Comparison of ENCODE assay signal across 23 mouse cellular contexts in the genomic region with DNA sequence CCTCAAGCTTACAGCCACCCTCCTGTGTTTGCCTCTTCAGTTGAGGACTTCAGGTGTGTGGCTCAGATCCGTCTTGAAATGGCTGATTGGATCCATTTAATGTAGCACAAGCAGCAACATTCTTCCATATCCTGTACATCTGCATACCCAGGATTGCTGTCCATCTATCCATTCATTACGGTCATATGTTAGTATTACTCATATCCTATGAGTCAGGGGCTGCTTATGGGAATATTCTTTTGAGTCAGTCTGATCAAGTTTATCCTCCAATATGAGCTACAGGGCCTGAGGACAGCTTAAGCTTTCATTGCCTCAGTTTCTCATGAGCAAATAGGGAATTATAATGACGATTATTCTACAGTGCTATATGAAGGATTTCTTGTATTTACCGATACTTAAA.
DNase-seq lines count a peak whose midpoint lies in the region; ATAC-seq and TF ChIP-seq lines count a peak whose summit lies in the region.
"Had no signal": no experiment of that assay in that cellular context is flagged by ENCODE, and none has a peak within 500 bp of the region (broad histone marks: within the 10 kb centered on the region; RNA-seq: fewer than 3 reads in every experiment).

No protein-coding gene starts in this region.

- H3K9ac ChIP-seq in heart, embryonic 12.5 days, result no peak overlapping the region
- H3K9ac ChIP-seq: embryonic facial prominence, embryonic 13.5 days; embryonic facial prominence, embryonic 15.5 days; forebrain, embryonic 13.5 days; forebrain, embryonic 15.5 days; forebrain, postnatal 0 days had no signal

- H3K79me3 ChIP-seq in C2C12 (ENCODE audit: low read depth), result no peaks in the 10 kb centered on the region

- no peak for ATAC-seq in heart, embryonic 12.5 days (ENCODE audit: insufficient number of reproducible peaks, low FRiP score)
- ATAC-seq: activated CD4-positive, CD25-positive, alpha-beta regulatory T cell, adult 4 months; forebrain, embryonic 13.5 days; forebrain, embryonic 15.5 days; forebrain, postnatal 0 days; Patski had no signal

- TF ChIP-seq CTCF in C2C12 (IDR thresholded peaks at IDR 0.05; ENCODE audit: control insufficient read depth, insufficient read depth, insufficient read length), result no peak
- no peak for TF ChIP-seq CTCF in embryonic fibroblast, embryonic 13.5 days (IDR thresholded peaks at IDR 0.05; ENCODE audit: borderline replicate concordance, insufficient read depth, low read length)

- no peaks in the 10 kb centered on the region for H3K36me3 ChIP-seq in heart, embryonic 12.5 days
- H3K36me3 ChIP-seq in C2C12 (ENCODE audit: control insufficient read depth, insufficient read depth), result no peaks in the 10 kb centered on the region
- H3K36me3 ChIP-seq: embryonic facial prominence, embryonic 13.5 days; embryonic facial prominence, embryonic 15.5 days; forebrain, embryonic 15.5 days had no signal

- H3K9me3 ChIP-seq in heart, embryonic 12.5 days (replicated peaks), result no peaks in the 10 kb centered on the region
- H3K9me3 ChIP-seq: embryonic facial prominence, embryonic 13.5 days; embryonic facial prominence, embryonic 15.5 days; forebrain, embryonic 13.5 days; forebrain, embryonic 15.5 days had no signal

- 89% methylated on average over 4 of the region's 4 CpGs for WGBS in heart, embryonic 12.5 days

- no peak overlapping the region for H3K4me2 ChIP-seq in heart, embryonic 12.5 days
- H3K4me2 ChIP-seq: embryonic facial prominence, embryonic 13.5 days; embryonic facial prominence, embryonic 15.5 days; forebrain, embryonic 13.5 days; forebrain, embryonic 15.5 days had no signal

- H3K27me3 ChIP-seq in heart, embryonic 12.5 days (replicated peaks), result no peaks in the 10 kb centered on the region
- no peaks in the 10 kb centered on the region for H3K27me3 ChIP-seq in C2C12 (ENCODE audit: control insufficient read depth, insufficient read depth, insufficient read length)
- H3K27me3 ChIP-seq: embryonic facial prominence, embryonic 13.5 days; embryonic facial prominence, embryonic 15.5 days; forebrain, embryonic 13.5 days; forebrain, embryonic 15.5 days; Patski had no signal

- H3K79me2 ChIP-seq in C2C12 (ENCODE audit: control insufficient read depth, insufficient read depth), result no peaks in the 10 kb centered on the region

- H3ac ChIP-seq in C2C12 (ENCODE audit: control insufficient read depth, insufficient read length, low read depth), result no peak overlapping the region

- DNase-seq in heart, adult 11 months, result peak; percentile 30
- DNase-seq in kidney, adult 8-10 months, result no peak
- DNase-seq in spleen, postnatal 4 days (ENCODE audit: low spot score in 2 of 2), result no peak
- DNase-seq: adrenal gland, adult 8-10 months; adrenal gland, postnatal 14 days; adrenal gland, postnatal 36 days; B cell, adult 2 months; cerebellum, adult 11-12 months; cerebellum, adult 2 months; cerebellum, adult 9-10 months; cerebellum, postnatal 10 days; cerebellum, postnatal 25 days; embryo, embryonic 11 days; forebrain, postnatal 0 days had no signal

- no peak for TF ChIP-seq POLR2A in embryonic fibroblast, embryonic 13.5 days (IDR thresholded peaks at IDR 0.05; ENCODE audit: low read depth, low read length)

- H3K4me3 ChIP-seq in heart, embryonic 12.5 days, result no peak overlapping the region
- H3K4me3 ChIP-seq in C2C12 (ENCODE audit: insufficient read depth, poor library complexity, severe bottlenecking), result no peak overlapping the region
- no peak overlapping the region for H3K4me3 ChIP-seq in embryonic fibroblast, embryonic 13.5 days (ENCODE audit: insufficient read depth, low read length)
- H3K4me3 ChIP-seq: embryonic facial prominence, embryonic 13.5 days; embryonic facial prominence, embryonic 15.5 days; forebrain, embryonic 13.5 days; forebrain, embryonic 15.5 days had no signal

- no peaks in the 10 kb centered on the region for H3K4me1 ChIP-seq in heart, embryonic 12.5 days (replicated peaks)
- peaks cover 15% of the 10 kb centered on the region for H3K4me1 ChIP-seq in embryonic fibroblast, embryonic 13.5 days (ENCODE audit: control insufficient read depth, insufficient read depth, low read length)
- H3K4me1 ChIP-seq: embryonic facial prominence, embryonic 15.5 days had no signal

- no peak overlapping the region for H3K27ac ChIP-seq in heart, embryonic 12.5 days (ENCODE audit: poor library complexity, severe bottlenecking)
- H3K27ac ChIP-seq in embryonic fibroblast, embryonic 13.5 days (ENCODE audit: insufficient read depth, low read length), result peak overlapping the region; percentile 85
- H3K27ac ChIP-seq: embryonic facial prominence, embryonic 13.5 days; embryonic facial prominence, embryonic 15.5 days; forebrain, embryonic 13.5 days; forebrain, embryonic 15.5 days had no signal

TF ChIP-seq in C2C12, 6 proteins besides CTCF, POLR2A, EP300 and RAD21:
- TF ChIP-seq FOSL1 (IDR thresholded peaks at IDR 0.05; ENCODE audit: insufficient read depth, low read length, poor library complexity, severe bottlenecking), result peak; percentile 28
- no peak for TF ChIP-seq CEBPB (IDR thresholded peaks at IDR 0.05; ENCODE audit: low read depth)
- TF ChIP-seq USF1 (IDR thresholded peaks at IDR 0.05; ENCODE audit: low read depth), result peak; percentile 0
- TF ChIP-seq MAX (IDR thresholded peaks at IDR 0.05), result no peak
- no peak for TF ChIP-seq MYOD1 (IDR thresholded peaks at IDR 0.05; ENCODE audit: control insufficient read depth, insufficient read length, low read depth)
- TF ChIP-seq MYOG (IDR thresholded peaks at IDR 0.05; ENCODE audit: control insufficient read depth, extremely low read depth, insufficient read length), result no peak
